Mouse (Mus musculus) liver, adult 2 months (tissue): ENCODE measurements around the gene Syne2.

Source experiments
- CTCF ChIP-seq: fragments of 200-500 bp; IDR thresholded peaks from 2 replicates; pipeline ENCODE4 v1.5.1; 2011; ENCODE audit warnings: low read depth, low read length, control low read depth
- POLR2A ChIP-seq: fragments of 200-500 bp; IDR thresholded peaks from 2 replicates; pipeline ENCODE4 v1.6.1; 2011; ENCODE audit warnings: low read length, control low read depth; ENCODE audit not compliant: insufficient read depth; ENCODE audit errors: extremely low read depth

DNA sequence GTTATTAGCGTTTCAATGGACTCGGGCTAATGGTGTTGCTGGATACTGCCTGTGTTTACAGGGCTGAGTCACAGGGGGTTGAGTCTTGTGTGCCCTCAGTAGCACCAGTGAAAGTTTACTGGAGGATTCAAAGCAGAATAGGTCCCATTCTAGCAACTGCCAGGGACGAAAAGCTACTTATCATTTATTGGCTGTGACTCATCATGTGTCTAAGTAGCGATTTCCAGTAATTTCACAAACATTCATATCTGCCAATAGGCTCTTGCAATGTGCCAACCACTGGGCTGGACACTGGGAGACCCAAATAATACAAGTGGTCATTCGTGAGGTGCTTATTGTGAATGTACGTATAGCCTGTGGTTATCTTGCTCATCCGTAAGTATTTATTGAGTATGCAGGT, 2.3 kb downstream of the Syne2 start:
- no peak for TF ChIP-seq CTCF
- TF ChIP-seq POLR2A = no peak
